Mouse (Mus musculus): ENCODE measurements around the gene Acot12.
A peak's percentile ranks its signal among the peaks of the same experiment; 100 is the strongest.
"Not testable (repeated sequence)": the region's sequence is repeated elsewhere in the genome, so short reads cannot be mapped to it uniquely, and the experiment has no call there.

Gene Acot12

DNA sequence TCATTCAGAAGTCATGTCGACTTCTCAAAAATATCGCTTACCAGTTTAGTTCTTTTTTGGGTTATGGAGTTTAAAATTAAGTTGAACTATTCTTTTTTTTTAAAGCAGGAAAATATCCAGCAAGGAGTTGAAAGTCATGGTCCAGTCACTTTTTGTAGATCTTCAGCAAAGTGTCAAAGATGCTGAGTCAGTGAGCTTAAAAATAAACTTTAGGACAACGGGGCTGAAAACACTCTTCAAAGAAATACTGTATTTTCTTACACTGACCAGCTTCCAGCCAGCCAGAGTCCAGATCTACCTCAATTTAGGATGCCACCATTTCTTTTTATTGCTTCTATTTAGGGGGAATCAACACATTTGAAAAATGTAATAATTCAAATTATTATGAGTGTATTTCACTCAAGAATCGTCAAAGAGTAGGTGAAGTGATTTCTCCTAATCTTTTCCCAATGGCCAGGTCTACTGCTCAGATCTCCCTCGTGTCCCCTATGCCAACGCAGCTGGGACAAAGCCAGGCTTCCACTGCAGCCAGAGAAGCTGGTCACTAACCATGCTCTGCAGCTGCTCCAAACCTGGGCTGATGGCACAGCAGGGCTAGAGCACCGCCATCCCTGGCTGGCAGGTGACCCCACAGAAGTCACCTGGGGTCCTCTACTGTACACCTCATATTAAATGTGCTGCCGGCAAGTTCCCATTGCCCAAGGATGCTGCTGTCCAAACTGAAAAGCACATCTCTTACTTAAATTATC lies 19.2 kb downstream of the Acot12 start:
- no peak for DNase-seq

DNA sequence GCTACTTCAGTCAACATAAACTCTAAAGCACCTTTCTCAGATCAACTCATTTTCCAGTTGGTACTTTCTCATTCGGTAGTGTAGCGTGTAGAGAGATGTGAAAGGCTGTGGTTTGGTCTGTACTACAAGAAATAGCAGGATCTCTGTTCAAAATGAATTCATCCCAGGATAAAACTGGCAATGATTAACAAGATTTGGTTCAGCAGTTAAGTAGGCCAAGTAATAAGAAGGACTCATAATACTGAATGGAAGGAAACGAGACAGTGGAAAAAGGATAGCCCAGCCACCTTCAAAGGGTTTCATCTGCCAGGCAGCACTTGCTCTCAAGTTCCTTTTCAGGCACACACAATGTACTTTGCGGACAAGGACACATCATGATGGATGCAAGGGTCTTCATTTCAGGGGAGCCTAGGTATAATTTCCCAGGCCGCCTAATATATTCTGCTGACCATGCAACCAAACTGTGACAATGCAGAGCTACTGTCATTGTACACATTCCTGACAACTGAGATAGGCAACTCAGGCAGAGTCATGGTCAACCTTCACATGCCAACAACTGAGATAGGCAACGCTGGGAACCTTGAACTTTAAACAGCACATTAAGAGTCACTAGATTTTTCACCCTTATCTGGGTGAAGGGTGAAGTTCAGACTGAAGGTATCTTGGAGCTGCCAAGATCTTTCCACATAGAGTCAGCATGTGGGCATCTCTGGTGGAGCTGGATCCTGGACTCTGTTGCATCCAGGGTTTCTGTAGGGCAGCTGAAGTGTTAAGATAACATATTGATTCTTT lies 20.5 kb downstream of the Acot12 start:
- DNase-seq: no peak

DNA sequence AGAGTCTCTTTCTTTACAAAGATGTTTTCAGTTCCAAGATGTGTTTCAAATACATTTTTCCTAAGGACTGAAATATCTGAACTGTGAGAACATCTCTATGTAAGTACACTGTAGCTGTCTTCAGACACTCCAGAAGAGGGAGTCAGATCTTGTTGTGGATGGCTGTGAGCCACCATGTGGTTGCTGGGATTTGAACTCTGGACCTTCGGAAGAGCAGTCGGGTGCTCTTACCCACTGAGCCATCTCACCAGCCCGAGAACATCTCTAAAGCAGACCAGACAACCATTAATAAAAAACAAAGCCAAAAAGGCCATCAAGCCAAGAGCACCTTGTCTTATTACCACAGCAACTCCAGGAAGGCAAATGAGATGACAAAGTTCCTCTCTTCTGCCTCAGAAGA lies 22.3 kb downstream of the Acot12 start:
- not testable (repeated sequence) for DNase-seq

DNA sequence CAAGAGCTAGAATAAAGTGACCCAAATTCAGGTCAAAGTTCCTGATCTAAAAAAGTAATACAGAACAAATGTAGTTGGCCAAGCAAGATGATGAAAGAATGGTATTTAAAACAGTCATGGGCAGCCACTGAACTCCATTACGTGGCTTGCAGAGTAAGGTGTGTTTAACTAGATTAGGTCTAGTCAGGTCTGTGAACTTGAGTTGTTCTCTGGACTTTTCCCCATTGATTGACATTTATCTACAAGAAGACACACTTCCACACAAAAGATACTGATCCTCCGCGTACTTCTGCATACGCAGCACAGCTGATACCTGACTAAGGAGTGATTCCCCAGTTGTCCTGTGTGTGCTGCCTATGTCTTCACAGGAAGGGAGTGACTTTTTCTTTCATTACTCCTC lies 24.3 kb downstream of the Acot12 start:
- no peak for DNase-seq

DNA sequence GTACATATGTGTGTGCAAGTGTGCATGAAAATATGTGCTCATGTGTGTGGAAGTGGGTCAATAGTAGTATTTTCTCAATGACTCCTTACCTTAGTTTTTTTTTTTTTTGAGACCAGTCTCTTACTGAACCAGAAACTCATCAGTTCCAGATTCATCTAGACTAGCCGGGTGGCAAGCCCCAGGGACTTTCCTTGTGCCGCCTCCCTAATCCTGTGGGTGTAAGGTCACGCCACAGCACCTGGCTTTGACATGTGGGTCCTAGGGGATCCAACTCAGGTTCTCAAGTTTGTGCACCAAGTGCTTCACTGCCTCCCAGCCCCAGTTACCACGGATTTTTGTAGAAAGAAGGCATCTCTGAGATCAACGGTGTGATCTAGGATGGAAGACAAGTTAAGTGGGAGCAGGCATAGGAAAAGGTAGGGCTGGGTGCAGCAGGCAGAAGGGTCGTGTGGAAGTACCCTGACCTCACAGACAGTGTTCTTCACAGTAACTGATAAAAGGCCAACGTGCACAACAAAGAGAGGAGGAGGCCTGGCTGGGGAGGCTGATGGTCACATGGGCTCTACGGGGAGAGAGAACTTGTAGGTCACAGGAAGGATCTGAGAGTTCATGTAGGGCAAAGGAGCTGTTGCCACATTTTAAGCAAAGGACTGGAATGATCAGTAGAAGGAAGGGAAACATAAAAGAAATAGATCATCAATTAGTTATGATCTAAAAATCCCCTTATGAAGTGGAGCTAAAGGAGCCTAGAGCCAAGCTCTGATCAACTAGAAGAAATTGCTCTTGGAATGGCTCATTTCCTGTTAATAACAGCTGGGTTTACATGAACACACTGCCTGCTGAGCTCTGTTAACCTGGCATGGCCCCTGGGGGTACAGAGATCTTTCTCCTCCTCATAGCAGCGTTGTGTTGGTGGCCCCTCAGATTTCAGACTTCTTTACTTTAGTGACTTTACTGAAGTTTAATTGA lies 27.7 kb downstream of the Acot12 start:
- no peak for DNase-seq

DNA sequence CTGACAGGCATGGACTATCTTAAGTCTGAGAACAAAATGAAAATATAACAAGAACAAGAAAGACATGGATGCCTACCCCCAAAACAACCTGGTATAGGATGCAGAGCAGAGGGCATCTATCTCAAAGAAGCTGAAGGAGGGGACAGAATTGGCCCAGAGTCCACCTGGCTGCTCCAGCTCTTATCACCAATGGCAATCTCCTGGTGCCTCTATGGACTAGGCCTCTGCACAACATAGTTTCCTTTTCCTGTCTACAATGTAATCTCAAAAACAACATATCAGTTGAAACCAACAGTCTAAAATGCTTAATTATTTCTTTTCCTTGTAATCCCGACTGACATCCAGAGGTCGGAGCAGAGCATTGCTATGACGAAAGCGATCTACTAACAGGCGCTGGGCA lies 36.8 kb downstream of the Acot12 start:
- DNase-seq: no peak

DNA sequence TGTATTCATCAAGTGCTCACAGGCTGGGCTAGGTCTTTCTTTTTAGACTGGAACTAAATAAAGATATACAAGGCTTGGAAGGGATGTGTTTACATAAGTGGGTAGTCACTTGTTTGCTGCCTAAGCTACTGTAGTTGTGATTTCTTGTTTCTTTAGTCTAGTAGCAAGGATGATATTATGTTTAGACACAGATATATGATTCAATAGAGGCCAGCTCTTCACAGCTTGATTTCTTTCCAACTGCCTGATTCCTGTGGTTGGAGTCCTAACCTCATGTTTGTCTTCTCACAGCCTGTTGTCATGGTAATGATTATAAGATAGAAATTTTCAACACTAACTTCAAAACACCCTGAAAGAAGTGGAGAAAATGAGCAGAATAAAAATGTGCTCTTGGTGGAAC lies 38.6 kb downstream of the Acot12 start:
- no peak for DNase-seq

DNA sequence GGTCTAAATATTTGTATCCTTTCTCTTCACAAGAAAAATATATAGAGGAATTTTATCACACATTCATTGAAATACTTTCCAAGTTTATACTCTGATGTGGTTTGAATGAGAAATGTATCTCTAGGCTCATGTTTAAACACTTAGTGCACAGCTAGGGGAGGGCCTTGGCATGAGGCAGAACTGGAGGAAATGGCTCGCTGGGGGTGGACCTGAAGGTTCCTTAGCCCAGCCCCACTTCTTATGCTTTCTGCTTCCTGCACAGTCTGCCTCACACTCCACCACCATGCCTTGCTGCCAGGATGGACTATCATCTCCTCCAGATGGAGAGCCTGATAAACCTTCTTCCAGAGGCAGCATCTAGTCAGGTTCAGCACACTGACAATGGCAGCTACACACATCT lies 50.7 kb downstream of the Acot12 start:
- no peak for DNase-seq

DNA sequence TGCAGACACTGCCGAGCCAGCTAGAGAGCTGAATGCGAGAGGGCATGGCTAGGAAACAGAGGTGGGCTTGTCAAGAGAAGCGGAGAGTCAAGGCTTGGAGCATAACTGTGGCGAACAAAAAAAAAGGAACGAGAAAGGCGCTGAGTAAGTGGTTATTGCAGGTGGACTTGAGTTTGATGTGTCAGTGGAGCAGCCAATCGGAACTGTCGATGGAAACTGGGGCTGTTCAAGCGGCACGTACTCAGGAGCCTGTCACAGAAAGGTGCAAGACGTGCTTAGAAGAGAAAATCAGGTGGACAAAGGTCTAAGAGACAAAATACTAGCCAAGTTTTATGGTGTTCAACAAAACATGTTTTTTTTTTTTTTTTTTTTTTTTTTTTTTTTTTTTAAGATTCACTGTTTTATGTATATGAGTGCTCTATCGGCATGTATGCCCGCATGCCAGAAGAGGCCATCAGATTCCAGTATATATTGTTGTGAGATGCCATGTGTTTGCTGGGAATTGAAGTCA lies 53.7 kb downstream of the Acot12 start:
- DNase-seq: no peak

DNA sequence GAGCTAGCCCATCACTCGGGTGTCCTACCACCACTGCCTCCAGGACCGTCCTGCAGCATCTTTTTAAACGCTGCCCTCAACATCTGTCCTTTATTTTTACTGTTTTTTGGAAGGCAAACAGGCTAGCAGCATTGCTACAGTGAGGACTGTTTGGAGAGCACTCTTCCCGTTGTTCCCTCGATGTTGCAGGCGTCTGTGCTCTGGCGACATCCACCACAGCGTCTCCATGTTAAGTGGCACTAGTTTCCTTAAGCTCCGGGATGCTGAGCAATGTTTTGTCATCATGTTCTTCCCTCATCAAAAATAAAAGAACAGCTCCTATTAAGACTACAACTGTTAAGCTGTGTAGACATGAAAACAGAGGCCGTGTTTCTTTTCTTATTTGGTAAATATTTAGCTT lies 54.3 kb downstream of the Acot12 start:
- no peak for DNase-seq

DNA sequence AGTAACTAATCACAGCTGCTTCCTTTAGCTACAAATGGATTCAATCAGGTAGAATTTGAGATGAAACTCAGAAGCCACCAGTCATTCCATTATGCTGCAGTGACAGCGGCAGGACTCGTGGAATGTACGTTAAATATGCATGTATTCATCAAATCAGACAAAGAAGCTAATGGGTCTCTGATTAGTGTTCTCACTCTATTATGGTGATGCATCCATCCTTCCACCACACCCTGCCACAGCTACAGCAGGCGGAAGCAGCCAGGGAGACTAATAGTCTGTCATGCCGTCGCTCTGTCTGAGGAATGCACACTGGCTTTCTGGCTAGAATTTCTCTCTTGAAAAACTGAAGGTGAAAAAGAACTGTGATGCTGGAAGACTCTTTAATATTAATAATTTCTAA lies 54.7 kb downstream of the Acot12 start:
- DNase-seq: no peak

DNA sequence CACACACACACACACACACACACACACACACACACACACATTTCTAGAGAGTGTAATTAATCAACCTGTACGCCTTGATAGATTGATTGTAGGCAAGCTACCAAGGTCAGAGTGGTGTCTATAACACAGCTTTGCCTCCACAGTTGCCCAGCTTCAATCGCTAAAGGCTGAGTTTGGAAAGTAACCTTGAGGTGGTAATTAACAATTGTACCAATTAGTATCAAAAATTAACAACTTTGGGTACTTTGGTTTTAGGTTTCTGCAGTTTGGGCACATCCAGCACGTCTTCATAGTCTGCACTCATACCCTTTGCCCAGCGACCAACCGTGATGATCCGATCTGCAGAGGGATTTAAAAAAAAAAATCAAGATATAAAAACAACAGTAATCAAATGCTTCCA lies 55.6 kb downstream of the Acot12 start:
- DNase-seq: no peak

DNA sequence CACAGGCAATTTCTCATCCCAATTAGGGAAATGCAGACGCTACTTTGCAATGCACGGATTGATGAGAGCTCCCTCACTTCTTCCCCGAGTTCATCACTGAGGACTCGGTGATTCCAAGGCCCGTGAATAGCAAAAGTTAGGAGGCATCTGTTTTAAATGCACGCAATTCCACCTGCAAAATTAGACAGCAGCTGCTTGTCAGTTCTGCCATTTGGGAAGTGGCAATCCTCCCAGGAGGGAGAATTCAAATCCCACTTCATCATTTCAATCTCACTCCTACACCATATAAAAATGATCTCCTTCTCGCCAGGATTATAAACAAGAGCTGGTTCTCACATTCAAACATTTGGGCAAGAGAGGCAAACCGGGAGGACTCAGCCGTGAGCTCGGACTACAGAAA lies 56.1 kb downstream of the Acot12 start:
- DNase-seq: no peak

DNA sequence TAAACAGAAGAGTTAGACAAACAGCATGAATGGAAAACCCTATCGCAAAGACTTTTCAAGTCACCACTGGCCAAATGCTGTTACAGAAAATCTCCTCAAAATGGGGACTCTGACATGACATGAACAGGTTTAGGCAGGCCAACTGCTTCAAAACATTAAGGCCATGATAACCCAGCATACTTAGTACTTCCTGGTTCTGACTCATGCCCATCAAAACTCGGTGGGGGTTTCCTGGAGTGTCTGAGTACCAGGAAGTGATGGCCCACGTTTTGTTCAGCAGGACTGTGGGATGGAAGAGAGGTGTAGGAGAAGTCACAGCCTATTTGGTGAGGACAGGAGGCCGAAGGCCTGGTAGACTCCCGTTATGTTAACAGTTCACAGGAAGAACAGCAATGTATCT lies 60.4 kb downstream of the Acot12 start:
- DNase-seq: no peak

DNA sequence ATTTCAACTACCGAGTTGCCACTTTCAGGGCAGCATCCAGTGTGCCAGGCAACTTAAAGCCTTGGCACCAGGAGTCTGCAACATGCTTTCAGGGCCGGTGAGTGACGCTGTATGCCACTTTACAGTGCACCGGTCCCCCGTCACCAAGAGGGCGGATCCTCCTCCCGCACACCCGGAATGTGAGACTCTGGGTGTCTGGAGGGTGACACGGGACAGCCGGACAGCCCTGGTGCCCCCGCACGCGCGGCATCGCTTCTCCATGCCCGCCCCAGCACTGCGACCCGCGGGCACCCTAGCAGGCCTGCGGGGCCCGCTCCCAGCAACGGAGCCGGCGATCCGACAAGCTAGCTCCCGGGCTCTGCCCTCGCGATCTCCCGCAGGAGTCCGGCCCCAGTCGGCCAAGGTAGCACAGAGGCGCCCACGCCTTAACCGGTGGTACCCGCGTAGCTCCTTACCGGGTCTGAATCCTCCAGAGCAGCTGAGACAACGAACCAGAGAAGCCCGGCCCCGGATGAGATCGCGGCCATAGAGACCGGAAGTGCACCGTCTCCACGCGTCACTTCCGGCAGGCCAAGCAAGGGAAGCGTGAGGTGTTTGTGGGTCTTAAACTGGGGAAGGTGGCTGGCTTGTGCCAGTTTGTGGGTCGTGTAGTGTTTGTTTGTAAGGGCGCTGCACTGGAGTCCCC lies 66.0 kb downstream of the Acot12 start, which contains the start of gene Zcchc9:
Gene Zcchc9 (minus strand): TSS at position 551 of the 685 bp plus-strand sequence.
- DNase-seq: peak; percentile 92

DNA sequence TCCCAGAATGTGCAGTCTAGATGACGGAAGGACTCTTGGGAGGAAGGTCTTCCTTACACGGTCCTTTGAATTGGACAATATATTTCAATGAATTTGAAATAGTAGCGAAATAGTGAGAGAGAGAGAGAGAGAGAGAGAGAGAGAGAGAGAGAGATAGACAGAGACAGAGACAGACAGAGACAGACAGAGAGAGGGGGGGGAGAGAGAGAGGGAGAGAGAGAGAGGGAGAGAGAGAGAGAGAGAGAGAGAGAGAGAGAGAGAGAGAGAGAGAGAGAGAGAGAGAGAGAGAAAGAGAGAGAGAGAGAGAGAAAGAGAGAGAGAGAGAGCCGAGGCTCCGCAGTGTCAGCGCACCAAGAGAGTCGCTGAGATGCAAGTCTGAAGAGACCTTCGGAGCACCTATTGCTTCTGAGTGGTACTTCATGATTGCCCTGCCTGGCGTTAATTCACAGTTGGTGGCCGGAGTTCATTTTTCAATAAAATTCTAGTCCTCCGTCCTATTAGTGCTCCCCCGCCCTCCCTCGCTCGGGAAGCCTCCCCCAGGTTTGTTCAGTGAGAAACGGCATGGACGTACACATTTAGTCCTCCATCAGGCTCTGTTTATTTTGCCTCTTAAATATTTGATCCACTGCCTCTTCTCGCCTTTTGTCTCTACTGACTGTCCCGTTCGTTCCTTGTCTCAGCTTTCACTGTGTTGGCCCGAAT lies 66.7 kb downstream of the Acot12 start:
- DNase-seq: peak; percentile 33

DNA sequence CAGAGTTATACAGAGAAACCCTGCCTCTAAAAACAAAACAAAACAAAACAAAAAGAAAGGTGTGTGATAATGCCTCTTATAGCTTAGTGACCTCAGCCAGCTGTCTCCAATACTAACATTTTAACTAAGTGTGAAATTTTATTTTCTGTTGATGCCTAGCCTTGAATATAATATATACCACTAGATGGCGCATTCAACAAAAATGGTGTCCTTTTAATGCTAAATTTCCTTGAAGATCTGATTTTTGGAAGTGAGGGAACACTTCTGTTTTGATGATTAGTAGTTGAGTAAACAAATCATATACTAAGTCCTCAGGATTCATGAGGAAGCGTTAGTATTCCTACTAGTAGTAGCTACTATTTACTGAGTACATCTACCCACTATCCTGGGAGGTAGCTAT lies 68.2 kb downstream of the Acot12 start:
- peak; percentile 48 for DNase-seq

DNA sequence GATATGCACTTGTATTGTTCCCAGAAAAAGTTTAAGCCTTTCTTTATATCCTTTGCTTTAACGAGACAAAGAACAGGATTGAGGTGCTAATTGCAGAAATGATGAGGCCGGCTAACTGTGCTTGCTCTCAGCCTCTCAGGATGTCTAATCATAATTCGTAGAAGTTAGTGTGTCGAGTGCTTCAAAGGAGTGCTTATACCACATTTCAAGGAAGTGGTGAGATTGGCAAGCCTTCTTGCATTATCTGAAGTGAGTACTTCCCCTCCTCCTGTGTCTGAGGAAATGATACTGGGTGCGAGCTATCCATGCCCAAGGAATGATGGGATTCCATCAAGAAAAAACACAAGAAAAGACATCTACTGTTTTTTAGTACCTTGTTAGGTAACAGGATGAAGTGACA lies 73.4 kb downstream of the Acot12 start:
- no peak for DNase-seq

DNA sequence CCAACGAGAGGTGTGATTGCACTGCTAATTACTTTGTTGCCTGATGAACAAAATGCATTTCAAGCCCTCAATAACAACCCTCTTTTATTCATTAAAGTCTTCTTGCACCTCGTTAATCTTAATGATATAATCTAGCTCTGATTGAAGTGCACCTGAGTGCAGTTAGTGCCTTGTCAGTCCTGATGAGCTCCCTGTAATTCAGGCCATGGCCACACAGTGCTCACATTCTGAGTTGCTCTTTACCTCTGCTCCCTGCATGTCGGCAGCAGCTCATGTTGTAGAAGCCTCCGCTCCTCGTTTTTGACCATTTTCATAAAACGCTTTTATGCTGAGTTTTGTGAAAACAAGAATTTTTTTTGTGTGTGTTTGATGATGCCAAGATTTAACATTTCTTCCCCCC lies 82.4 kb downstream of the Acot12 start:
- no peak for DNase-seq

DNA sequence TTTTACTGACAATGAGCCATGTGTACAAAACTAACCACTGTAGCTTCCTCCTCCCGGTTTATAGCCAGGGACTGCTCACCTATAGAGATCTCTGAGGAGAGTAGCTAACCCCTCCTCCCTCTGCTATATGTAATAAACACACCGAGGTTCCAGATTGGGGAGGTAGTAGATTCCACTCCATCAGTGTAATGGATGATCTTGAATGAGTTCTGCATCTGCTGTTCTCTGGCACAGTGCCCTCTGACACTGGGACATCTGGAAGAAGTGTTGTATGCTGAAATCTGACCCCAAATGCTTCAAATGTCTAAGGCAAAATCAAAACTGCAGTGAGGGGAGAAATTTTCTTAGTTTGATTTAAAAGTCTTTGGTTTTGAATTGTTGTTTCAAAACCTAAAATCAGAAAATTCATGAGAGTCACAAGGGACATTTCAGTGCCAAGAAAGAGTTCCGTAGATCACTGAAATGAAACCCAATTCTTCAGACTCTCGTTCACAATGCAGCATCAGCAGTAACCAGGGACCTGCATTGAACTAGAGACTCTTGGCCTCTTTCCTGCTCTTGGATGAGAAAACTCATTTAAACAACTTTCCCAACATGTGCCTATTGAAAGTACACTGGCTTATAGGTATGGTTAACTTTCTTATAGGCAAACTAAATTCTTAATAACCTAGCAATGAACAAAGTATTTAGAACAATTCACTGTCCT lies 83.7 kb downstream of the Acot12 start:
- no peak for DNase-seq

DNA sequence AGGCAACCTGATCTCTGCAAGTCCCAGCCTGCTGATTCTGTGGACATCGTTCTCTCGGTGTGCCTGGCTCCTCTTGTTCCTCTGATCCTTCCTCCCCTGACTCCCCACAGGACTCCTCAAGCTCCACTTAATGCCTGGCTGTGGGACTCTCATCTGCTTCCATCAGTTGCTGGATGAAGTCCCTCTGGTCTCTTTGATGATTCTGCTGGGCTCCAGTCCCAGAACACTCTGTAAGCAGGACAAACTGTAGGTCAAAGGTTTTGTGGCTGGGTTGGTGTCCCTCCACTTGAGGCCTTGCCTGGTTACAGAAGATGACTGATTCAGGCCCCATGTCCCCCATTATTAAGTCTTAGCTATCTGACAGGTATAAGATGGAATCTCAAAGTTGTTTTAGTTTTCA lies 84.8 kb downstream of the Acot12 start:
- no peak for DNase-seq

All from cerebellum, adult 9-10 months (tissue).